ENCODE assay signal across 18 mouse cellular contexts in the genomic region with DNA sequence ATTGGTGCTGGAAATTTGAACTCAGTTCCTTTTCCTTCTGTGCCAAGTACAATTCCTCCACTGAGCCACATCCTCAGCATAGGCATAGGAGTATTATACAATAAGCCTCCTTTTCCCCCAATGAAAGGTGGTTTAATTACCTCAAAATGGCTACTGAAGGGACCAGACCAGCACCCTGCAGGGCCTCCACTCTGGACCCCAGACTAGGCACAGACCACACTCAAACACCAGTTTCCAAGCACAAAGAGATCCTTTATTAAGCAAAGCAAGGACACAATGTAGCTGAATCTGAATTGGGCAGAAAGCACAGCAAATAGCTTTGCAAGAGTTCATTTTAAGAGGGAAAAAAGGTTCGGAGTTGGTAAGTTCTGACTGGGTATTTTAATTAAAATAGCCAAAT.
DNase-seq lines count a peak whose midpoint lies in the region; ATAC-seq and TF ChIP-seq lines count a peak whose summit lies in the region.
"Had no signal": no experiment of that assay in that cellular context is flagged by ENCODE, and none has a peak within 500 bp of the region (broad histone marks: within the 10 kb centered on the region; RNA-seq: fewer than 3 reads in every experiment).

No protein-coding gene starts in this region.

- H3K4me2 ChIP-seq in hindbrain, embryonic 11.5 days (replicated peaks; ENCODE audit: low read depth, low read length) = no peak overlapping the region
- no peak overlapping the region for H3K4me2 ChIP-seq in hindbrain, postnatal 0 days (ENCODE audit: low read depth, low read length)
- H3K4me2 ChIP-seq in forebrain, embryonic 13.5 days = no peak overlapping the region
- H3K4me2 ChIP-seq: embryonic facial prominence, embryonic 12.5 days; hindbrain, embryonic 14.5 days had no signal

- H3K4me3 ChIP-seq in hindbrain, embryonic 11.5 days (ENCODE audit: low read depth, low read length) = no peak overlapping the region
- H3K4me3 ChIP-seq in hindbrain, postnatal 0 days (ENCODE audit: low read length) = no peak overlapping the region
- H3K4me3 ChIP-seq in forebrain, embryonic 13.5 days = no peak overlapping the region
- H3K4me3 ChIP-seq: embryonic facial prominence, embryonic 12.5 days; heart, embryonic 10.5 days had no signal

- intact Hi-C loops in heart, postnatal 10 days (cut with DNase I) = no loop called here
- intact Hi-C loops in left cerebral cortex, postnatal 10 days (cut with DNase I) = no loop called here

- H3K9ac ChIP-seq in hindbrain, embryonic 11.5 days (ENCODE audit: low read depth, low read length) = no peak overlapping the region
- H3K9ac ChIP-seq in hindbrain, postnatal 0 days (replicated peaks; ENCODE audit: low read length) = no peak overlapping the region
- H3K9ac ChIP-seq in forebrain, embryonic 13.5 days = no peak overlapping the region
- H3K9ac ChIP-seq: embryonic facial prominence, embryonic 12.5 days; hindbrain, embryonic 14.5 days had no signal

- H3K9me3 ChIP-seq in hindbrain, embryonic 11.5 days (ENCODE audit: control insufficient read depth, low read length) = no peaks in the 10 kb centered on the region
- no peaks in the 10 kb centered on the region for H3K9me3 ChIP-seq in hindbrain, postnatal 0 days (ENCODE audit: low read length)
- no peaks in the 10 kb centered on the region for H3K9me3 ChIP-seq in forebrain, embryonic 13.5 days (replicated peaks)
- H3K9me3 ChIP-seq: embryonic facial prominence, embryonic 12.5 days; heart, embryonic 10.5 days had no signal

- H3K27me3 ChIP-seq in hindbrain, embryonic 11.5 days (ENCODE audit: control insufficient read depth, insufficient read depth, low read length) = no peaks in the 10 kb centered on the region
- no peaks in the 10 kb centered on the region for H3K27me3 ChIP-seq in hindbrain, postnatal 0 days (ENCODE audit: insufficient read depth, low read length)
- H3K27me3 ChIP-seq in forebrain, embryonic 13.5 days = no peaks in the 10 kb centered on the region
- H3K27me3 ChIP-seq: embryonic facial prominence, embryonic 12.5 days had no signal

- ATAC-seq in hindbrain, embryonic 11.5 days (ENCODE audit: low FRiP score) = peak; percentile 38; the same call in 1 of the 2 replicates
- ATAC-seq in hindbrain, postnatal 0 days = no peak
- ATAC-seq in forebrain, embryonic 13.5 days = peak; percentile 53
- ATAC-seq: intestine, embryonic 16.5 days had no signal

- 75% methylated on average over 1 of the region's 1 CpGs for WGBS in hindbrain, embryonic 11.5 days
- WGBS in hindbrain, postnatal 0 days = 37% methylated on average over 1 of the region's 1 CpGs
- 22% methylated on average over 1 of the region's 1 CpGs for WGBS in forebrain, embryonic 13.5 days

- no peak overlapping the region for H3K27ac ChIP-seq in hindbrain, embryonic 11.5 days (ENCODE audit: low read depth, low read length)
- no peak overlapping the region for H3K27ac ChIP-seq in hindbrain, postnatal 0 days
- no peak overlapping the region for H3K27ac ChIP-seq in forebrain, embryonic 13.5 days
- H3K27ac ChIP-seq: embryonic facial prominence, embryonic 12.5 days; heart, embryonic 10.5 days; hindbrain, embryonic 14.5 days had no signal

- no peak for DNase-seq in hindbrain, embryonic 11.5 days (ENCODE audit: low spot score)
- no peak for DNase-seq in hindbrain, postnatal 0 days (ENCODE audit: low spot score)
- DNase-seq in ZHBTc4 (ENCODE audit: low read depth, low spot score) = peak; percentile 51
- DNase-seq in right cerebral cortex, postnatal 10 days (ENCODE audit: low spot score in 2 of 2) = no peak
- no peak for DNase-seq in heart, postnatal 10 days
- DNase-seq in left cerebral cortex, postnatal 10 days (ENCODE audit: extremely low spot score in 1 of 2, low spot score in 2 of 2) = no peak
- DNase-seq: adrenal gland, postnatal 14 days; cerebellum, adult 18-20 months; cerebellum, adult 9-11 months; cerebellum, postnatal 36 days; heart, adult 18-20 months; heart, postnatal 14 days; kidney, adult 2 months had no signal

- TF ChIP-seq CTCF in hindbrain, postnatal 0 days (IDR thresholded peaks at IDR 0.05; ENCODE audit: low read depth) = no peak

- no peaks in the 10 kb centered on the region for H3K36me3 ChIP-seq in hindbrain, embryonic 11.5 days (ENCODE audit: control insufficient read depth, insufficient read depth, low read length)
- H3K36me3 ChIP-seq in hindbrain, postnatal 0 days (ENCODE audit: insufficient read depth, low read length) = no peaks in the 10 kb centered on the region
- no peaks in the 10 kb centered on the region for H3K36me3 ChIP-seq in forebrain, embryonic 13.5 days (ENCODE audit: poor library complexity, severe bottlenecking)
- H3K36me3 ChIP-seq: embryonic facial prominence, embryonic 12.5 days; heart, embryonic 10.5 days had no signal

- no peaks in the 10 kb centered on the region for H3K4me1 ChIP-seq in hindbrain, embryonic 11.5 days (replicated peaks; ENCODE audit: control insufficient read depth, insufficient read depth, low read length)
- no peaks in the 10 kb centered on the region for H3K4me1 ChIP-seq in hindbrain, postnatal 0 days (ENCODE audit: insufficient read depth, low read length)
- no peaks in the 10 kb centered on the region for H3K4me1 ChIP-seq in forebrain, embryonic 13.5 days
- H3K4me1 ChIP-seq: embryonic facial prominence, embryonic 12.5 days; heart, embryonic 10.5 days had no signal
